Mouse (Mus musculus) adrenal gland, adult (tissue): ENCODE measurements around the gene Cd9.

Experiments
- DNase-seq, 2 experiments: peaks; one replicate each; pipeline ENCODE4 v3.0.0; 2022 to 2023; ENCODE audit warnings: low spot score in 1 of 2; ENCODE audit not compliant: inconsistent age in 2 of 2

The Cd9 gene

GRCm38 (mm10) chr6:125442591-125442990 lies 52.0 kb downstream of the Cd9 start:
- DNase-seq: no peak

- no peak for DNase-seq
Measured at GRCm38 (mm10) chr6:125436753-125437152, 57.8 kb downstream of the Cd9 start.

GRCm38 (mm10) chr6:125434735-125435518 lies 59.7 kb downstream of the Cd9 start:
- no peak for DNase-seq

- DNase-seq: peak in 1 of 2 experiments; percentile 72
Measured at GRCm38 (mm10) chr6:125433704-125434447, 60.7 kb downstream of the Cd9 start.

- no peak for DNase-seq
Measured at GRCm38 (mm10) chr6:125433257-125433656, 61.3 kb downstream of the Cd9 start.

GRCm38 (mm10) chr6:125432522-125432921 lies 62.1 kb downstream of the Cd9 start:
- DNase-seq: no peak

- DNase-seq: no peak
Measured at GRCm38 (mm10) chr6:125430982-125431381, 63.6 kb downstream of the Cd9 start.

GRCm38 (mm10) chr6:125430358-125430958 lies 64.1 kb downstream of the Cd9 start:
- DNase-seq: no peak

- no peak for DNase-seq
Measured at GRCm38 (mm10) chr6:125429741-125430140, 64.8 kb downstream of the Cd9 start.

- DNase-seq: peak; percentile 90 to 96
Measured at GRCm38 (mm10) chr6:125426383-125427360, 67.9 kb downstream of the Cd9 start.

- DNase-seq: peak; percentile 47 to 77
Measured at GRCm38 (mm10) chr6:125425205-125426090, 69.1 kb downstream of the Cd9 start.

- peak; percentile 71 to 86 for DNase-seq
Measured at GRCm38 (mm10) chr6:125424156-125424555, 70.4 kb downstream of the Cd9 start.

- DNase-seq: peak in 1 of 2 experiments; percentile 71
Measured at GRCm38 (mm10) chr6:125423507-125423906, 71.1 kb downstream of the Cd9 start.

GRCm38 (mm10) chr6:125423099-125423498 lies 71.5 kb downstream of the Cd9 start:
- DNase-seq: peak in 1 of 2 experiments; percentile 51

GRCm38 (mm10) chr6:125422051-125422822 lies 72.4 kb downstream of the Cd9 start:
- DNase-seq: peak; percentile 76 to 90

- DNase-seq: no peak
Measured at GRCm38 (mm10) chr6:125420458-125421063, 74.0 kb downstream of the Cd9 start.

- DNase-seq: peak; percentile 83 to 94
Measured at GRCm38 (mm10) chr6:125418744-125419143, 75.8 kb downstream of the Cd9 start.

- peak; percentile 8 to 41 for DNase-seq
Measured at GRCm38 (mm10) chr6:125413326-125413725, 81.3 kb downstream of the Cd9 start.
